Mouse (Mus musculus) layer of hippocampus, adult 2 months (tissue): Measurements from ENCODE around the gene Pdk4. TPM values are rescaled to one million over a fixed set of nuclear protein-coding genes. Genes with fewer than 3 reads are reported as not detected.
A peak's percentile ranks its signal among the peaks of the same experiment; 100 is the strongest.

Experiments used
- DNase-seq, 2 experiments: peaks; one replicate each; pipeline ENCODE4 v3.0.0; 2022; ENCODE audit warnings: low spot score in 2 of 2
- H3K27ac ChIP-seq: fragments of 200-600 bp; 2 replicates; pipeline ENCODE4 v1.8.1; 2022
- H3K4me3 ChIP-seq: fragments of 200-600 bp; 2 replicates; pipeline ENCODE4 v1.8.1; 2022; ENCODE audit warnings: mild to moderate bottlenecking
- CTCF ChIP-seq: fragments of 200-600 bp; conservative IDR thresholded peaks from 2 replicates; pipeline ENCODE4 v1.8.1; 2022; ENCODE audit warnings: antibody characterized with exemption, mild to moderate bottlenecking, moderate library complexity
- total RNA-seq, 2 experiments: library from RNA; stranded (reverse); gene quantifications; 2 replicates each; pipeline ENCODE4 v1.2.3; 2021

Pdk4 gene
- total RNA-seq, 2 experiments from 2014 or later, result 13.9 to 14.8 TPM

- Histone ChIP-seq H3K27ac (0 out of 2 replicates have a peak overlapping the region, but pooled peaks have one; percentile 3), H3K4me3 (no peak overlapping the region)
- DNase-seq, result no peak
- TF ChIP-seq CTCF, result no peak
Measured at GRCm38 (mm10) chr6:5441221-5441620, 54.9 kb downstream of the Pdk4 start.

- H3K27ac ChIP-seq, result no peak overlapping the region
- no peak for DNase-seq
- TF ChIP-seq CTCF, result peak; percentile 56
- no peak overlapping the region for H3K4me3 ChIP-seq
Measured at GRCm38 (mm10) chr6:5437757-5438156, 58.4 kb downstream of the Pdk4 start.

- Histone ChIP-seq H3K4me3 (no peak overlapping the region), H3K27ac (no peak overlapping the region)
- TF ChIP-seq CTCF, result no peak
- no peak for DNase-seq
Measured at GRCm38 (mm10) chr6:5433887-5434286, 62.2 kb downstream of the Pdk4 start.

Other genes starting within 250 kb of the Pdk4 start
- 1 to 10 TPM; 2.5 to 3.3 TPM for gene Pon3, start 240.0 kb downstream of the Pdk4 start, total RNA-seq
- gene Pon2, start 197.9 kb downstream of the Pdk4 start, total RNA-seq, result 10 to 100 TPM; 17.9 to 19.5 TPM
- under 1 TPM; 0.22 to 0.36 TPM for gene Asb4, start 112.9 kb downstream of the Pdk4 start, total RNA-seq
- gene Dync1i1, start 229.3 kb upstream of the Pdk4 start, total RNA-seq, result 100 to 1,000 TPM; 138 to 150 TPM